Mouse (Mus musculus) T-cell, adult 2 months (primary cell): Measurements from ENCODE around the gene Phf6.
"Not testable (repeated sequence)": the region's sequence is repeated elsewhere in the genome, so short reads cannot be mapped to it uniquely, and the experiment has no call there.

Source experiments
- DNase-seq: peaks from one replicate; pipeline ENCODE4 v3.0.0; 2022; ENCODE audit warnings: low spot score

The Phf6 gene

GRCm38 (mm10) chrX:52911587-52912371, at the start of gene Phf6:
Gene Phf6, plus strand, starts transcription at chrX:52912266.
- DNase-seq, result peak; percentile 91

GRCm38 (mm10) chrX:52864126-52864525, 47.9 kb upstream of the Phf6 start:
- peak; percentile 22 for DNase-seq

GRCm38 (mm10) chrX:52898486-52898885, 13.6 kb upstream of the Phf6 start:
- not testable (repeated sequence) for DNase-seq

- DNase-seq, result no peak
Measured at GRCm38 (mm10) chrX:52912372-52912728, 284 bp downstream of the Phf6 start.

GRCm38 (mm10) chrX:52912826-52913701, 998 bp downstream of the Phf6 start:
- peak; percentile 21 for DNase-seq

- peak; percentile 49 for DNase-seq
Measured at GRCm38 (mm10) chrX:52913856-52914255, 1.8 kb downstream of the Phf6 start.

GRCm38 (mm10) chrX:52914705-52915104, 2.6 kb downstream of the Phf6 start:
- no peak for DNase-seq

GRCm38 (mm10) chrX:52916516-52916915, 4.5 kb downstream of the Phf6 start:
- no peak for DNase-seq

- no peak for DNase-seq
Measured at GRCm38 (mm10) chrX:52926726-52927125, 14.7 kb downstream of the Phf6 start.

- peak; percentile 45 for DNase-seq
Measured at GRCm38 (mm10) chrX:52928883-52929282, 16.8 kb downstream of the Phf6 start.

- DNase-seq, result no peak
Measured at GRCm38 (mm10) chrX:52929779-52930178, 17.7 kb downstream of the Phf6 start.

GRCm38 (mm10) chrX:52930191-52930590, 18.1 kb downstream of the Phf6 start:
- DNase-seq, result peak; percentile 65

GRCm38 (mm10) chrX:52932161-52932560, 20.1 kb downstream of the Phf6 start:
- DNase-seq, result no peak

GRCm38 (mm10) chrX:52934496-52934895, 22.4 kb downstream of the Phf6 start:
- DNase-seq, result no peak

- no peak for DNase-seq
Measured at GRCm38 (mm10) chrX:52945509-52945908, 33.4 kb downstream of the Phf6 start.

- peak; percentile 18 for DNase-seq
Measured at GRCm38 (mm10) chrX:52949713-52950112, 37.6 kb downstream of the Phf6 start.

- DNase-seq, result no peak
Measured at GRCm38 (mm10) chrX:52956942-52957341, 44.9 kb downstream of the Phf6 start.

- DNase-seq, result no peak
Measured at GRCm38 (mm10) chrX:52961559-52962110, 49.6 kb downstream of the Phf6 start.

- no peak for DNase-seq
Measured at GRCm38 (mm10) chrX:52965149-52965548, 53.1 kb downstream of the Phf6 start.

GRCm38 (mm10) chrX:52971211-52972006, 59.3 kb downstream of the Phf6 start:
- no peak for DNase-seq

- no peak for DNase-seq
Measured at GRCm38 (mm10) chrX:52972129-52972528, 60.1 kb downstream of the Phf6 start.

- no peak for DNase-seq
Measured at GRCm38 (mm10) chrX:52972680-52973079, 60.6 kb downstream of the Phf6 start.
